Mouse (Mus musculus) right cerebral cortex, postnatal 14 days (tissue): ENCODE data around the gene Pafah1b2.

ENCODE experiments used
- DNase-seq: peaks from one replicate; pipeline ENCODE4 v3.0.0; 2022

The Pafah1b2 gene

GRCm38 (mm10) chr9:46026058-46026849, 13.8 kb upstream of the Pafah1b2 start:
- no peak for DNase-seq

- no peak for DNase-seq
Observed at GRCm38 (mm10) chr9:46023591-46023990, 11.1 kb upstream of the Pafah1b2 start.

GRCm38 (mm10) chr9:46019975-46020374, 7.5 kb upstream of the Pafah1b2 start:
- no peak for DNase-seq

- no peak for DNase-seq
Observed at GRCm38 (mm10) chr9:46018316-46018715, 5.8 kb upstream of the Pafah1b2 start.

GRCm38 (mm10) chr9:46016417-46016816, 3.9 kb upstream of the Pafah1b2 start:
- no peak for DNase-seq

GRCm38 (mm10) chr9:46015831-46016230, 3.3 kb upstream of the Pafah1b2 start:
- peak; percentile 50 for DNase-seq

GRCm38 (mm10) chr9:46015081-46015551, 2.6 kb upstream of the Pafah1b2 start:
- no peak for DNase-seq

- DNase-seq: peak; percentile 60
Observed at GRCm38 (mm10) chr9:46014251-46014681, 1.8 kb upstream of the Pafah1b2 start.

GRCm38 (mm10) chr9:46013616-46014015, 1.1 kb upstream of the Pafah1b2 start:
- no peak for DNase-seq

- DNase-seq: peak; percentile 21
Observed at GRCm38 (mm10) chr9:46013009-46013586, 608 bp upstream of the Pafah1b2 start.

- no peak for DNase-seq
Observed at GRCm38 (mm10) chr9:46011094-46011970, 1.2 kb downstream of the Pafah1b2 start.

- no peak for DNase-seq
Observed at GRCm38 (mm10) chr9:46009669-46009983, 2.9 kb downstream of the Pafah1b2 start.

GRCm38 (mm10) chr9:46008931-46009668, 3.4 kb downstream of the Pafah1b2 start:
- DNase-seq: no peak

GRCm38 (mm10) chr9:46006224-46006623, 6.3 kb downstream of the Pafah1b2 start:
- DNase-seq: no peak

GRCm38 (mm10) chr9:46004529-46004928, 8.0 kb downstream of the Pafah1b2 start:
- DNase-seq: no peak

GRCm38 (mm10) chr9:46003729-46004128, 8.8 kb downstream of the Pafah1b2 start:
- peak; percentile 84 for DNase-seq

GRCm38 (mm10) chr9:45999009-45999408, 13.5 kb downstream of the Pafah1b2 start:
- DNase-seq: no peak

- peak; percentile 50 for DNase-seq
Observed at GRCm38 (mm10) chr9:45985229-45985567, 27.3 kb downstream of the Pafah1b2 start.

- peak; percentile 92 for DNase-seq
Observed at GRCm38 (mm10) chr9:45984409-45985228, 27.9 kb downstream of the Pafah1b2 start.

- peak; percentile 15 for DNase-seq
Observed at GRCm38 (mm10) chr9:45983676-45984408, 28.6 kb downstream of the Pafah1b2 start.

- DNase-seq: no peak
Observed at GRCm38 (mm10) chr9:45981331-45981730, 31.2 kb downstream of the Pafah1b2 start.
